Mouse (Mus musculus) embryonic facial prominence, embryonic 14.5 days (tissue): ENCODE measurements at regions not wholly inside any gene's neighbourhood (a gene's known extent, or its start where the extent isn't known, plus 50 kb on each side); places are given as distances from the start of the nearest gene placed in this dataset.
A peak's percentile ranks its signal among the peaks of the same experiment; 100 is the strongest.

ENCODE experiments used
- ATAC-seq: fragments of 200-750 bp; cut with Nextera tagmentation; 2 replicates; pipeline ENCODE4 v1.8.0; 2017; ENCODE audit warnings: low read depth, moderate number of reproducible peaks, moderate TSS enrichment
- DNase-seq: peaks from one replicate; pipeline ENCODE4 v3.0.0-alpha.2; 2015; ENCODE audit warnings: low spot score
- H3K27ac ChIP-seq: fragments of 300-500 bp; sonication (generic); replicated peaks from 2 replicates; pipeline ENCODE4 v1.5.1; 2014; ENCODE audit warnings: low read depth, mild to moderate bottlenecking, low read length, moderate library complexity
- H3K27me3 ChIP-seq: fragments of 300-500 bp; sonication (generic); replicated peaks from 2 replicates; pipeline ENCODE4 v1.6.1; 2014; ENCODE audit warnings: low read length; ENCODE audit not compliant: control insufficient read depth, insufficient read depth
- H3K36me3 ChIP-seq: fragments of 300-500 bp; sonication (generic); 2 replicates; pipeline ENCODE4 v1.6.1; 2014; ENCODE audit warnings: low read length, mixed read lengths; ENCODE audit not compliant: control insufficient read depth, insufficient read depth
- H3K4me1 ChIP-seq: fragments of 300-500 bp; sonication (generic); 2 replicates; pipeline ENCODE4 v1.6.1; 2014; ENCODE audit warnings: antibody characterized with exemption, low read length; ENCODE audit not compliant: control insufficient read depth, insufficient read depth
- H3K4me2 ChIP-seq: fragments of 300-500 bp; sonication (generic); 2 replicates; pipeline ENCODE4 v1.6.1; 2014; ENCODE audit warnings: low read depth, mild to moderate bottlenecking, low read length, moderate library complexity, mixed read lengths
- H3K4me3 ChIP-seq: fragments of 300-500 bp; sonication (generic); 2 replicates; pipeline ENCODE4 v1.5.1; 2014; ENCODE audit warnings: low read depth, mild to moderate bottlenecking, low read length
- H3K9ac ChIP-seq: fragments of 300-500 bp; sonication (generic); 2 replicates; pipeline ENCODE4 v1.6.1; 2014; ENCODE audit warnings: low read depth, mild to moderate bottlenecking, low read length, moderate library complexity, mixed read lengths
- H3K9me3 ChIP-seq: fragments of 300-500 bp; sonication (generic); 2 replicates; pipeline ENCODE4 v1.6.1; 2016; ENCODE audit warnings: low read length; ENCODE audit not compliant: control insufficient read depth
- WGBS: fragments of 180-500 bp; shearing (Covaris S2); extraction: QIAGEN DNeasy Blood & Tissue Kit; methylation state at CpG from one replicate; pipeline ENCODE4 v1.1.7; 2014; 5-methylcytosine and 5-hydroxymethylcytosine counted together

DNA sequence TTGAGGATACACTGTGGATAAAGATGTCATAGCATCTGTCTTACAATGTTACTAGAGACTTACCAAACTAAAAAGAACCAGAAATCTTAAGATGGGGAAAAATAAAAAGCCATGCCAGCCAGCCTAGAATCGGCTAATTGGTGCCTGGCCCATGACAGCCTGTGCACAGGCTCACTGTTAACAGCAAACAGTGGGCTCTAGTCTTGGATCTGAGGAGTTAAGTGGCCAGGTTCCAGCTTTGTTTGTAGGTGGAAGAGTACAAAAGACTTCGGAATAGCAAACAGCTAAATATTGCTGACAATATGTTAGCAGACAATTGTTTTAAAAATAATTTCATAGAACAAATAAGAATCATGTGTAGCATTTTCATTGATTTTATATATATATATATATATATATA lies 228.4 kb downstream of the Rab11fip2 start:
- H3K9me3 ChIP-seq: no peaks in the 10 kb centered on the region; the same call in 1 of the 2 replicates
- ATAC-seq: no peak
- H3K4me1 ChIP-seq: no peaks in the 10 kb centered on the region

DNA sequence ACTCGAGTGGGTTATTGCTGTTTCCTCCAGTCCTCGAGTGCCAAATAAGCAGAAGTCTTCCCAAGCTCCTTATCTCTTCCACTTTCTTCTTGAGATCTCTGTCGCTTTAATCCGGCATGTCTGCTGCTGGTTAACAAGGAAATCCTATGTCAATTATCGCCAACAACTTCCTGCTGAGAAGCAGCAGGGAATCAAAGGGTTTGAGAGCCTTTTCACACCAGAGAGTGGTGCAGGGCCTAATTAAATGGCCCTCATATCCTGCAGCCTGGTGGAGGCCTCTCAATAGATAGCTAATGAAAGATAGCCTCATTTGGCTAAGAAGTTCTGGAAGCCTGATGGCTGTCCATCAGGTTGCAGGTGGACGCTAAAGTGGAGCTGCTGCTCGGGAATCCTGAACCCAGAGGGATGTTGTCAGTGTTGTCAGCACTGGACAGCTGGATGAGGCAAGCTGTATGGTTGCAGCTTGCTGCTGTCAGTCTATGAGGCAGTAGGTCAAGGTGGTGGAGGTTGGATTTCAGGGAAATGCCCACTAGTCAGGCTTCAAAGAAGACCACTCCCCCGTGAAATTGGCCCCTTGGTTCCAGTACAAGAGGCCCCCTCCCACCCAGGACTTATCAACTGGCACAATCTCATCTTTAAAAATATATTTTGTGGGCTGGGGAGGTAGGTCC lies 225.5 kb downstream of the Rab11fip2 start:
- no peak overlapping the region for H3K4me2 ChIP-seq
- DNase-seq (no peak), ATAC-seq (no peak)
- no peaks in the 10 kb centered on the region for H3K4me1 ChIP-seq
- no peak overlapping the region for H3K9ac ChIP-seq
- H3K36me3 ChIP-seq: no peaks in the 10 kb centered on the region
- WGBS: 19% methylated on average over 8 of the region's 8 CpGs
- no peaks in the 10 kb centered on the region; the same call in none of the 2 replicates for H3K9me3 ChIP-seq
- no peak overlapping the region for H3K27ac ChIP-seq
- H3K4me3 ChIP-seq: no peak overlapping the region
- H3K27me3 ChIP-seq: no peaks in the 10 kb centered on the region

More for the DNA sequence above, 228.4 kb downstream of the Rab11fip2 start:
- Histone ChIP-seq H3K27me3 (no peaks in the 10 kb centered on the region), H3K9ac (no peak overlapping the region), H3K36me3 (no peaks in the 10 kb centered on the region), H3K4me3 (no peak overlapping the region), H3K4me2 (no peak overlapping the region), H3K27ac (no peak overlapping the region)
- WGBS: 81% methylated on average over 2 of the region's 2 CpGs
- no peak for DNase-seq

GRCm38 (mm10) chr19:59738541-59738940 lies 204.9 kb downstream of the Rab11fip2 start:
- H3K36me3 ChIP-seq: no peaks in the 10 kb centered on the region
- 38% methylated on average over 8 of the region's 8 CpGs for WGBS
- no peaks in the 10 kb centered on the region for H3K27me3 ChIP-seq
- H3K27ac ChIP-seq: no peak overlapping the region
- H3K4me1 ChIP-seq: peaks cover 6% of the 10 kb centered on the region; the same call in 1 of the 2 replicates
- no peaks in the 10 kb centered on the region for H3K9me3 ChIP-seq
- H3K4me2 ChIP-seq: no peak overlapping the region
- ATAC-seq (peak; percentile 75), DNase-seq (peak; percentile 90)
- no peak overlapping the region for H3K4me3 ChIP-seq
- no peak overlapping the region for H3K9ac ChIP-seq

GRCm38 (mm10) chr19:59742946-59743345 lies 200.5 kb downstream of the Rab11fip2 start:
- H3K9ac ChIP-seq: no peak overlapping the region
- H3K4me1 ChIP-seq: peaks cover 3% of the 10 kb centered on the region; the same call in 1 of the 2 replicates
- no peaks in the 10 kb centered on the region for H3K9me3 ChIP-seq
- no peak overlapping the region for H3K27ac ChIP-seq
- DNase-seq (peak; percentile 48), ATAC-seq (no peak)
- H3K4me3 ChIP-seq: no peak overlapping the region
- no peaks in the 10 kb centered on the region for H3K36me3 ChIP-seq
- no peaks in the 10 kb centered on the region for H3K27me3 ChIP-seq
- H3K4me2 ChIP-seq: no peak overlapping the region
- 22% methylated on average over 3 of the region's 3 CpGs for WGBS

DNA sequence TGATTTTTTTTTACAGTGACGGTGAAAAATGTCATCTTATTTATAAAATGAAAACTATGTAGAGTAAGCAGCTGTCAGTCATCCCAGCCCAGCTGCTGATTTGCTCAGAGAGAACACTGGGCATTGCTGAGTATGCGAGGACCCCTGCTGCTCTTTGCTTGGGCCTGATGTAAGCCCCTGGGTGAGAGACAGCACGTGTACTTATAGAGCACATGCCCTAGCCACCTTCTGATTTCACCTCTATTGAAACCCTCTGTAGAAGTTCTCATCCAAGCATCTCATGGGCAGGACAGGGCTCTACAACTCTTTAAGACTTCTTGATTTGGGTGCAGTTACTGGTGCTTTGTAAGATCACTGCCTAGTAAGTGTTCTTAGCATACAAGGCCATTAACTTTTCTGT lies 182.2 kb downstream of the Rab11fip2 start:
- Histone ChIP-seq H3K27ac (no peak overlapping the region), H3K4me1 (0 out of 2 replicates have a peak, but pooled peaks cover 4% of the 10 kb centered on the region), H3K36me3 (no peaks in the 10 kb centered on the region), H3K9me3 (no peaks in the 10 kb centered on the region), H3K9ac (no peak overlapping the region), H3K4me2 (no peak overlapping the region), H3K27me3 (no peaks in the 10 kb centered on the region), H3K4me3 (no peak overlapping the region)
- ATAC-seq (no peak), DNase-seq (no peak)
- 62% methylated on average over 3 of the region's 3 CpGs for whole genome bisulfite sequencing

- no peak overlapping the region for H3K4me3 ChIP-seq
- peak; percentile 27 for DNase-seq
- H3K27me3 ChIP-seq: no peaks in the 10 kb centered on the region
- H3K36me3 ChIP-seq: no peaks in the 10 kb centered on the region
- WGBS: 46% methylated on average over 9 of the region's 9 CpGs
- H3K9ac ChIP-seq: no peak overlapping the region
- ATAC-seq: no peak
- no peak overlapping the region for H3K27ac ChIP-seq
- H3K9me3 ChIP-seq: no peaks in the 10 kb centered on the region
- H3K4me2 ChIP-seq: no peak overlapping the region
- H3K4me1 ChIP-seq: no peaks in the 10 kb centered on the region
Observed at GRCm38 (mm10) chr19:59784401-59785046, 158.9 kb downstream of the Rab11fip2 start.

DNA sequence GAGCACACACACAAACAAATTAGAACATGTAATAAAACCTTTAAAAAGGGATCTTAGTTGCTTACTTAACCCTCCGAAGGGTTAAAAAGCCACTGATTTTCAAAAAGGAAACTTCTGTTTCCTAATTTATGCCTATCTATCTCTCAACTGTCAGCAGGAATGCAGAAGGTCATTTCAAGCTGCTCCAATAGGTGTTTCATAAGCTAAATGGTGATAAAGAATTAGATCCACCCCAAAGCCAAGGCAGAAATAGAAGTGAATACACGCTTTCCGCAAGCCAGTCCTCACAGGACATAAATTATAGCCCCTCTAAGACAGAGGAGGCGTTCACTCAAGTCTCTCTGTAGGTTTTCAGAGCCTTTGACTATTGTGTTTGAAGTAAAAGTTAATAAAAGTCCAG lies 112.2 kb downstream of the Rab11fip2 start:
- H3K36me3 ChIP-seq: no peaks in the 10 kb centered on the region
- no peaks in the 10 kb centered on the region for H3K4me1 ChIP-seq
- H3K9me3 ChIP-seq: no peaks in the 10 kb centered on the region
- H3K27ac ChIP-seq: no peak overlapping the region
- no peak for DNase-seq
- H3K4me2 ChIP-seq: no peak overlapping the region
- 89% methylated on average over 4 of the region's 4 CpGs for WGBS
- no peak for ATAC-seq
- H3K9ac ChIP-seq: no peak overlapping the region
- H3K27me3 ChIP-seq: no peaks in the 10 kb centered on the region
- no peak overlapping the region for H3K4me3 ChIP-seq

DNA sequence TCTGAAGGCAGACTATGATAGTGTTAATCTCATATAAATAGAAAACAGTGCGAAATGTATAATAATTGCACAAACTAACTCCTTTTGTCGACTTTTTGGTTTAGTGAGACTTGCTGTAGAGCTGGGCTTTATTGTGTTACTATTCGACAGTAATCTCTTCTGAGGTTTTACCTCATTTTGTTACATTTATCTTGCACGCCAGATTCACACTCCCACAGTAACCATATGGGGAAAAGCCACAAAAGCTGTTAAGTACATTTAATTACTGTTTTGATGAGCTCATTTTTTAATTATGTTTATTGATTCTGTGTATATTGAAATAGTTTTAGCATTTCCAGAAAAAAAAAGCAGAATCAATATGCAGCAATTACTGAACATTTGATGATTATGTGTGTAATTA lies 106.3 kb downstream of the Rab11fip2 start:
- no peak for DNase-seq
- ATAC-seq: no peak
- Histone ChIP-seq H3K4me1 (no peaks in the 10 kb centered on the region), H3K27ac (no peak overlapping the region), H3K4me2 (no peak overlapping the region), H3K9ac (no peak overlapping the region), H3K4me3 (no peak overlapping the region), H3K36me3 (no peaks in the 10 kb centered on the region), H3K27me3 (no peaks in the 10 kb centered on the region), H3K9me3 (no peaks in the 10 kb centered on the region)
- 75% methylated on average over 4 of the region's 4 CpGs for WGBS

- Histone ChIP-seq H3K4me2 (no peak overlapping the region), H3K9ac (no peak overlapping the region), H3K27me3 (no peaks in the 10 kb centered on the region), H3K9me3 (no peaks in the 10 kb centered on the region), H3K4me1 (no peaks in the 10 kb centered on the region), H3K27ac (no peak overlapping the region), H3K4me3 (no peak overlapping the region), H3K36me3 (no peaks in the 10 kb centered on the region)
- 32% methylated on average over 6 of the region's 6 CpGs for WGBS
- ATAC-seq: no peak
- DNase-seq: no peak
Observed at GRCm38 (mm10) chr19:59837628-59838027, 105.8 kb downstream of the Rab11fip2 start.
